Mouse (Mus musculus) embryo, embryonic 9.5 days (tissue): ENCODE measurements around the gene Mdfi.

ENCODE experiments used
- DNase-seq: peaks from one replicate; pipeline ENCODE4 v3.0.0-alpha.2; 2017; ENCODE audit errors: extremely low spot score

Mdfi gene

DNA sequence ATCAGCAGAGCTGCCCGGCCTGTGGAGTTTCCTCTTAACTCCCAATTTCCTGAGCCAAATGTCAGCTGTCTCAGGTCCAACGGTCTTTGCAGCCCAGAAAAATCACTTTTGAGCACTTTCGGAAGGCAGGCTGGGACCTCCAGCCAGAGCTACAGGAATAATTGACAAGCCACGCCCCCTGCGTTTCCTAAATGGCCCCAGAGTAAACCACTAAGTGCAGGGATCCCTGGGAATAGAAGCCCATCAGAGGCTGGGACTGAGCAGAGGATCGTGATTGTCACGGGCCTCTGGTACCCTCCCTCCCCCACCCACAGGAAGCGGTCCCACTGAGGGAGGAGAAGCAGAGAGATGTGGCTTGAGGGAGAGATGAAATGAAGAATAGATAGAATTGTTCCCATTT, 31.7 kb downstream of the Mdfi start:
- DNase-seq, result no peak

DNA sequence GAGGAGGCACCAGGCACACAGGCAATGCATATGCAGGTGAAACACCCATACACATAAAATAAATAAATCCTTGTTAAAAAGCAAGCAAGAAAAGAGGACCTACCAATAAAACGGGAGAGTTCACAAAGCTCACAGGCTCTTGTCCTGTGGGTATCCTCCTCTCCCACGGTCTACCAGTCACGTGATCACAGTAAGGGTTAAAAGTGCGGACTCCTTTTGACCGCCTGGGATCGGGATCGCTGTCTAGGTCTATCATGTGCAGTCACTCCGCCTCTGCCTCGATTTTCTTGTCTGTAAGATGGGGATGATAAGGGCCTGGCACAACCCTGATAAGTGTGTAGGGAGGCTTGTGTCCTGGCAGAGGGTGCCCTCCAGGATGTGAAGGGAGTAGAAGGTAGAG, 37.1 kb downstream of the Mdfi start:
- DNase-seq, result no peak

DNA sequence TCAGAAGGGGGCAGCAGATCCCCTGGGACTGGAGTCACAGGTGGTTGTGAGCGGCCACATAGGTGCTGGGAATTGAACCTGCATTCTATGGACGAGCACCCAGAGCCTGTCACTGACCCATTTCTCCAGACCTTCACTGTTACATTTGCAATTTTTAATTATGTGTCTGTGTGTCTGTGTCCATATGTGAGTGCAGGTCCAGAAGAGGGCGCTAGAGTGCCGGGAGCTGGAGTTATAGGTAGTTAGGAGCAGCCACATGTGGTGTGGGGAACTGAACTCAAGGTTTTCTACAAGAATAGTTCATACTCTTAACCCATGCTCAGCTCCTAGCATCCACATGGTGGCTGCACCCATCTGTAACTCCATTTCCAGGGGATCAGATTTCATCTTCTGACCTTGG, 37.5 kb downstream of the Mdfi start:
- DNase-seq, result no peak

DNA sequence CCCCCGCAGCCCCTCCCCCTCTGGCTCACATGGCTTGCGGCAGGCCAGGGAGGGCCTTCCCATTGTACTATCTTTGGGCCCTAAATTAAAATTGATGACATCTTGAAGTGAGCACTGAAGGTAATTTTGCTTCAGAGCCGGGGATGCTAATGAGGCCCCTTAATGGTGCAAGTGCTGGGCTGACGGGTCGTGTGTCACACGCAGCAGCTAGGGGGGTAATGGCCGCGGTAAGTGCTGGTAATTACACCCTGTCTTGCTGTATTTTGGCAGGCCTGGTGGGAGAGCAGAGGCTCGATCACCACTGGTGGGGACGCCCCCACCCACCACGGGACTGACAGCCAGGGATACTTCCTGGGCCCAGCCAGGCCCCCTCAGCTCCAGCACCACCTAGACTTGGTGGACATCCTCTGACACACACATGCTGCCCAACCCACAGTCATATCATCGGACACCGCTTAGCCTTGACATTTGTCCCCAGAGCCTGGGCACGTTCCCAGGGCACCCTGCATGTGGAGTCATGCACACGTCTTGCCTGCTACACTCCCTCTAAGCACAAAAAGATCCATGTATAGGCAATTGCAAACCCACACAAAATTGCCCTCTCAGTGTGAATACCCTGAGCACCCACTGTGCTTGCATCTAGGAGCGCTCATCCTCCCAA, 38.2 kb downstream of the Mdfi start:
- DNase-seq, result no peak

DNA sequence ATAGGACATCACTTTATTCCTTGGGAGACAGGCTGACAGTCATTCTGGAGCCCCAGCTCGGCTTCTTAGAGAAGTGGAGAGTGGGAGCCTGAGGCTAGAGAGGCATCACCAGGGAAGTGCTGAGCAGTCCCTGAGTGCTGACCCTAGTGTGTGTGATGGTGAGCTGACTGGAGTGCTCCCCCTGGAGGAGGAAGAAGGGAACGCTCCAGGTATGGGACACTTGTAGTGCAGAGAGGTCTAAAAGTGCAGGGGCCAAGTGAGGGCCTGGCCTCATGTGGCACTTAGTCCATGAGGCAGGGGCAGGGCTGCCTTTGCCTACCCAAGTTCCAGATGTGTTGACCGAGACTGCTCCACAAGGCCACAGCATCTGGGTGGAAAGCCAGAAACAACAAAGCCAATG, 39.0 kb downstream of the Mdfi start:
- peak; percentile 76 for DNase-seq

DNA sequence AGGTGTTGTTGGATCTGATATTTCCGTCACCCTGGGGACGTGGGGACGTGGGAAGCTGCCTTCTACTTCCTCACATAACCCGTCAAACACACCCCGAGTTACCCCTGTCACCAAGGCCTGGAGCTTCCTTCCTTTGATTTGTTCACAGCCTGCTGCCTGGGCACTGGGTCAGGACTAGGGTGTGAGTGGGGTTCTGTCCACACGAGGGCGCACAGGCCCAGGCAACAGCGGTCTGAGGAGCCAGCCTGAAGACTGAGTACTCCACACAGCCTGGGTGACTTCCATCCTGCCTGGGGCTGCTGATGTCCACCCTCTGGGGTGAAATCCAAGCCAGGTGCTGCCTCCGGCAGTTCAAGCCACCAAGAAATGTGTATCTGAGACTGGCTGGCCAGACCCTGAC, 41.1 kb downstream of the Mdfi start:
- peak; percentile 87 for DNase-seq

DNA sequence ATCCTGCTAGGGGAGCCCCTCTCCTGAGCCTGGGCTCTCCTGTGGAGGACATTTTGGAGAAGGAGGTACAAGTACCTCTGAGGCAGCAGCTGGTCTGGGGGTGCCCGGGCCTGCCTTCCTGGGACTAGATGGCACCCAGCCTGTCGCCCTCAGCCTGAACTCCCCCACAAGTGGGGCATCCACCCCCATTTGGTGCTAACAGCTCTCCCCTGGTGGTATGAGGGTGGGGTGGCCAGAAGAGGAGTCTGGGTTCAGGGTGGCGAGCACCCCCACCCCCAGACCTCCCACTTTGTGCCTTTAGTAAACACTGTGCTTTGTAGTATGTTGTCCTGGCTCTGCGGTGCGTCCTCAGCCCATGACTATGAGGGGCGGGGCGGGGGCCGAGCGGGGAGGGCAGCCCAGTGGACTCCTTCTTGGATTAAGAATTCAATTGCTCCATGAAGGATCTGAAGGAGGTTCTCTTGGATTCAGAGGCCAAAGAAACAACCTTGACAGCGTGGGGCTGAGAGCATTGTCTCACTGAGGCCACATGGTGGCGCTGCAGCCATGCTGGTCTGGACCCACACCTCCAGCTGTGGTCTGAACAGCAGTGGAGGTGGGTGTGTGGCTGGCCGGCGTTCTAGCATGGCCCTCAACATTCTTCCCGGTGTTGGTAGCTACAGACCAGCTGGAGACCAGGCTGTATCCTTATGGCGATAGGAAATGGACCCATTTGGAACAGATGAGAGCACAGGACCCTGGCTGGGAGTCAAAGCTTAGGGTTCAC, 42.2 kb downstream of the Mdfi start:
- peak; percentile 86 for DNase-seq

DNA sequence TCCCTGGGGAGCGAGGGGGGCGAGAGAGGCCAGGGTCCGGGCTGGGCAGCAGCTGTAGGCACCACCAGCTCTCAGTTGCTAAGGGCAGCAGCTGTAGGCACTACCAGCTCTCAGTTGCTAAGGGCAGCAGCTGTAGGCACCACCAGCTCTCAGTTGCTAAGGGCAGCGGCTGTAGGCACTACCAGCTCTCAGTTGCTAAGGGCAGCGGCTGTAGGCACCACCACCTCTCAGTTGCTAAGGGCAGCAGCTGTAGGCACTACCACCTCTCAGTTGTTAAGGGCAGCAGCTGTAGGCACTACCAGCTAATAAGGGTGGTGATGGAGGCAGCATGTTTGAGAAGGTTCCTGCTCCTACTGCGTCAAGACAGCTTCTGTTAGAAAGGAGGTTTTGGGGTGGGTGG, 45.5 kb downstream of the Mdfi start:
- no peak for DNase-seq

DNA sequence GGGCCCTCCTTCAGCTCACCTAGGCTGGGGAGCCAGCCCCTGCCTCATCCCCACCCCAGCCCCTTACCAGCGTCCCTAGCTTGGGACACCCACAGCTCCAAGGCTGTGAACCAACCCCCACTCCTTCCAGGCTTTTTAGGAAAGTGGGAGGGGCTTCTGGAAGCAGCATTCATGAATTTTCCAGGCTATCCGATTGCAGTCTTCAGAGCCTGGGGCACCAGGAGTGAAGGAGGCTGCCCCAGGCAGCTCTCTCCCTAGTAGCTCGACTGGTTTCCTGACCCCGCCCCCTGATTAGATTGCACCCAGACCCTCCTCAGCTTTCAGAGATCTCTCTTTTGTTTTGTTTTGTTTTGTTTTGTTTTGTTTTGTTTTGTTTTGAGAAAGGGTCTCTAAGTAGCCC, 46.2 kb downstream of the Mdfi start:
- DNase-seq, result no peak

DNA sequence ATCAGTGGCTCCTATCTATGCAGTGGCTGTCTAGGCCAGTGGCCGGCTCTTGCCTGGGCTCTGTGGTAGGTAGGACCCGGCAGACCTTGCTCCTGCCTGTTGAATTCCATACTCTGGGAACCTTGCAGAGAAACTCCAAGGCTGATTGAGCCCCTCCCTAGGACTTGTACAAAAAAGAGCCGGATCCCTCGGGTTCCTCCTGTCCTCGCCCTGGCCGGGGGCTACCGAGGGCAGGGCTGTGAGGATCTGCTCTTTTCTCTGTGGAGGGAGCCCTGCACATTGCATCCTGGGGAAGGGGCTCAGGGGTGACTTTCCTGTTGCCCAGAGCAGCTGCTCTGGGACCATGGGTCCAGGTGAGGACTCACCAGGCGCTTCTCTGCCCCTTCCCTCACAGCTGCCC, 46.9 kb downstream of the Mdfi start:
- no peak for DNase-seq

DNA sequence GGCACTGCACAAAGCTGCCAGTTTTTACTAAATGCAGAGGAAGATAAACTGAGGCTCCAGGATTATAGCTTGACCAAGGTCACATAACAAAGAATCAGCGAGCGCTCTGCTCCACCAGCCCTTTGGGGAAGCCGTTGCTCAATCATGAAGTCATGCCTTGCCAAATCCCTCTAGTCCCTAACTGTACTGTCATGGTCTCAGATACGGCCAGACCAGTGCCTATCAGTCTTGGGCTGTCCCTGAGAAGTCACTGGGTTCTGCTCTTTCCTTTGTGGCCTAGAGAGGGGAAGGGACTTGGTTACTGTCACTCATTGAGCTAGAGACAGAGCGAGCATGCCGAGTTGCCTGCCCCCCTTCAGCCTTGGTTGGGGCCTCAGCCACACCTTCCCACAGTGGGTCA, 50.1 kb downstream of the Mdfi start:
- DNase-seq, result no peak

DNA sequence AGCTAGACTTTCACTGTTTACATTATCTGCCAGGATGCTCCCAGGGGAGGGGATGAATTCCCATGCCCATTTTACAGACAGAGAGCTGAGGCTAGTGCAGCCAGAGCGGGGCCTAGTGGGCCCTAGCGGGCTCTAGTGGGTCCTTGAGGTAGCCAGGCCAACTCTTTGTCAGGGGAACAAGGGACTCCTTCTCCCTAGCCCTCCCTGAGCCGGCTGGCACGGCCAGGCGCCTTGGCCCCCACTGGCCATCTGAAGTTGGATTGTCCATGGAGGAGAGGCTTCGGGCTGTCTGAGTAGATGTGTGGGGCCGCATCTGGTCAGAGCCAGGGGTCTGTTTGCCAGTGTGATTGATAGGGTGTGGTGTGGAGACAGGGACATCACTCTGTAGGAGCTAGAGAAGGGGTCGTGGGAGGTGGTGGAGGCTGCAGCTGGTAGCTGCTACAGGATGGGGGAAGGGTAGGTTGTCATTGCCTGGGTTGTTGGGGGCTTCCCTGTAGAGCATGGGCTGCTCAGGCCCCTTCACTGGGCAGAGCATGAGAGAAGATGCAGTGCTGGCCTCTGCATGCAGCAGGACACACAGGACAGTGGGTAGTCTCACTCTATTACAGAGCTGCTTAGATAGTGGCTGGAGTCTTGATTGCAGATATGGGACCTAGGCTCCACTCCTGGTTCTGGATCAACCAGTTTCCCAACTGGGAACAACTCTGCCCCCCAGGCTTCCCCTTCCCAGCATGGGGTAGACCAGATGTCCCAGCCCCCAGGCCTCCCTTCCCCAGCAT, 50.9 kb downstream of the Mdfi start:
- no peak for DNase-seq

DNA sequence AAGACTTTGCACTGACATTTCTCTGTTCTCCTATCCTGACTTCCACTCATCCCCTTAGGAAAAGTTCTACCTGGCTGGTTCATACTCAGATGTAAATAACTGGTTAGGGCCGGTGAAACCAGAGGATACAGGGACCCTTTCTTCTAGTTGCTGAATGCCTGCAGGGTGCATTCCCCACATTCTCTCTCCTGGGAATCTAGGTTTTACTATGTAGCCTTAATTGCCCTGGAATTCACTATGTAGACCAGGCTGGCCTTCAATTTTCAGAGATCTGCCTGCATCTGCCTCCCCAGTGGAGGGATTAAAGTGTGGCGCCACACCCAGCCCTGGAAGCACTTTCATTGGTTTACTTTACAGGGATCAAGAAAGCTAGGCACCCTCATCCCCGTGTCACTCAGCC, 52.0 kb downstream of the Mdfi start:
- DNase-seq, result no peak

DNA sequence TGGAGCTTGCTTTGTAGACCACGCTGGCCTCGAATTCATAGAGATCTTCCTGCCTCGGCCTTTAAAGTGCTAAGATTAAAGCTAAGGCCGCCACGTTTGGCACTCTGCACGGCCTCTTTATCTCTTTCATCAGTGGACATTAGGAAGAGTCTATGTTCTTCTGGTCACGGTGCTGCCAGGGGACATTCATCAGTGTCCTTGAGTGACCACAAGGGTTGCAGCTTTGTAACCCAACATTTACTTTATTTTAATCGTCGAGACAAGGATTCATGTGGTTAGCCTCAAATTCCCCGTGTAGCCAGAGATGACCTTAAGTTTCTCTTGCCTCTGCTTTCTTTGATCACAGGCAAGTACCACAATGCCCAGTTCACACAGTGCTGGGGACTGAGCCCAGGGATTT, 54.0 kb downstream of the Mdfi start:
- DNase-seq, result no peak

DNA sequence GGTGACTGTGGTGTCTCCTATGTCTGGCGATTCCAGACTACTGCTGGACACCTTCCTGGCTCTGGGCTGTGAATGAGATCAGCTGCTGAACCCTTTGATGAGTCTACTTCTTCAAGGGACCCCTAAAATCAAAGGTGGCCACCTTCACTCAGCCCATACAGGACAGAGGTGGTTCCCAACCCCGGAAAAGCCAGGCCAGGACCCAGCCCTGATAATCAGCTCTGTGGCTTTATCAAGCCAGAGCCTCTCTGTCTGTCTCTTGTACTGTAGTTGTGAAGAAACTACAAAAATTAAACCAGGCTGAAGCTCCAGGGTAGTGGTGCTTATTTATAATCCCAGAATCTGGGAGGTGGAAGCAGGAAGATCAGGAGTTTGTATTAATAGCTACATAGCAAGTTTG, 57.4 kb downstream of the Mdfi start:
- DNase-seq, result no peak

DNA sequence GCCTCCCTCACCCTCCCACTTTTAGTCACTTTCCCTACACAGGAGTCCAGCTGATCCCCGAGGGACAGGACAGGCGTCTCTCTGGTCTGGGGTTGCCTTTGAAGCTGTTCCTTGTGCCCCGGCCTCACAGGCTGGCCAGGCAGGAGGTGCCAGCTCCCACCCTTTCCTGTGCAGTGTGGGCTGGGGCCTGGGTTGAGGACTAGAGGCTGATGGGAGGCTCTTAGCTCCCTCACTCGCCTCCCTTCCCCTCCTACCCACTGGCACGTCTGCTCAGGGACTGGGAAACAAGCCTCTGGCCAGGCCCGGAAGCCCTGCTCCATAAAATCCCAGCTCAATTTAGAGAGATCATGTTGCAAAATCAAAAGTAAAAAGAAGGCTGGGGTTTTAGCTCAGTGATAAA, 60.9 kb downstream of the Mdfi start:
- no peak for DNase-seq

DNA sequence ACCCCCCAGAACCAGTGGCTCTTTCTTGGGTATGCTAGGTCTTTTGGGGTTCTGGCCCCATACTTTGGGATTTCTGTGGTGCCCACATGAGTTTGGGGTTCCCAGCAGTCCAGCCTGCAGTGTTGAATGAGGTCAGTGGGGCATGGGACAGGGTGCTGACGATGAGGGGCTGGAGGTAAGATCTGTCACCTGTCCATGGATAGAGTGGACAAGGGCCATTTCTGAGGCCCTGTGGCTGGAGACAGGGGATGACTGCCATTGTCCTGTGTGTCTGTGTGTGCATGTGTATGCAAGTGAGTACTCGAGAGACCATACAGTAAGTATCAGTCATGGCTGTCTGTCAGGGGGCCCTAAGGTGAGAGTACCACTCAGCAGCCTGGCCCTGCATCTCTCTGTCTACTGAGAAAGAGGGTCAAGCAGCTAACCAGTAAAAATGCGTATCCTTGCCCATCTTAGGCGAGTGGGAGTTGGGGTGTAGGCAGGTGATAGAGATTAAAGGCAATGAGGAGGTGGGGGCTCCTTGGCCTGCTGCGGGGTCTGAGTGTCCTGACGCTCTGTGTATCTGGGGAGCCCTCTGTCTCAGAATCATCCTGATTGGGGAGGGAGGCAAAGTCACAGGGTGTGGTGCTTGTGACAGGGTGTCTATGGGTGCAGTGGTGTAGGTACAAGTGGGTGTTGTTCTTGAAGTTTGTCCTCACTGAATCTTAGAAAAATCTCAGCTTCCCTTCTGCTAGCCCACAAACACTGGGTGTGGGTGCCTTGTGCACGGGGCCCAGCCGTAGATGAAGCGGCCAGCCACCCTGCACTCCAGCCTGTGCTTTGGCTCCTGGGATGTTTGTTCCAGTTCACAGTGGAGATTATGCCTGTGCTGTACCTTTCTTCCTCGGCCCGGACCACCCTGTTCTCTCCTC, 64.8 kb downstream of the Mdfi start:
- no peak for DNase-seq

DNA sequence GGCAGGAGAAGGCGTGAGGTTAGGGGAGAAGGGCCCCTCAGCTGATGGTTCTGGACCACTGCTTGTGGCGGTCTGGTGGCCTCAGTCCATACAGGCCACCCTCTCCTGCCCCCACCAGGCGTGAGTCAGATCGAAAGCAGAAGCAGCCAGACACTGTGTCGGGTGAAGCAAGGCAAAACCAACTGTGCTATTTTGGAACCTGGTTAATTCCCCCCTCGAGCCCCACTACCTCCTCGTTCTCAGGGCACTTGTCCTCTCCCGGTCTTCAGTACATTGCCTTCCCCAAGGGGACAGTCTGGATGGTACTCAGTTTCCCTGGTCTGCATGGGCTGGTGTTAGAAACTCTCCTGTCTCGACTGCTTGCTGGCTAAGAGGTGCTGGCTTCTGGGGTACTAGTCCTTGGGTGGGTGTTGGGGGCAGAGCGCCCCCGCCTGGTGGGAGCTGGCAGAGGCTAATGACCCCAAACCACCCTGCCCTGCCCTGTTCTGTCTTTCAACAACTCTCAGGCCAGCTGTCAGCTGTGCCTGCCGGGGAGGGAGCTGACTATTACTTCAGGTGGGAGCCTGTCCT, 65.7 kb downstream of the Mdfi start:
- DNase-seq, result no peak

DNA sequence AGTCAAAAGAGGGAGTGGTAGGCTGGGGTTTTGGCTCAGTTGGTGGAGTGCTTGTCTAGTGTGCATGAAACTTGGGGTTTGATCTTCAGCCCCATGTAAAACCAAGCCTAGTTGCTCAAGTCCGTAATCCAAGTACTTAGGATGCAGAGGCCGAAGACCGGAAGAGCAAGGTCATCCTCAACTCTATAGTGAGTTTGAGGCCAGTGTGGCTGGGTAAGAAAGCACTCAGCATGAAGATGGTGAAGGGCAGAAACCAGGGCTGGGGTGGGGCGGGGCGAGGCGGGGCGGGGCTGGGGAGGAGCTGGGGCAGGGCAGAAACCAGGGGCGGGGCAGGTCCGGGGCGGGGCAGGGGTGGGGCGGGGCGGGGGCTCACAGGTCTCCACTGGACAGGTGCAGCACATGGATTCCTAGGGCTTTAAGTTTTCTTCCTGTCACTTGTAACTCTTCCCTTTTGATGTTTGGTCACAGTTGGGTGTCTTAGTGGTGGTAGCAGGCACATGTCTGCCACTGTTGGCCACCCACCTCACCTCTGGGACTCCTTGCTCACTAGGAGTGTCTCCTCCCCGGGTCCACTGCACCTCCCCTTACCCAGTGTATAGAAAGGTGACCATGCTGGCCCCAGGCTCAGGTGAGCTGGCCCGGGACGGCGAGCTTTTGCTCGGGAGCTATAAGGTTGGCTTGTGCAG, 66.9 kb downstream of the Mdfi start:
- no peak for DNase-seq

DNA sequence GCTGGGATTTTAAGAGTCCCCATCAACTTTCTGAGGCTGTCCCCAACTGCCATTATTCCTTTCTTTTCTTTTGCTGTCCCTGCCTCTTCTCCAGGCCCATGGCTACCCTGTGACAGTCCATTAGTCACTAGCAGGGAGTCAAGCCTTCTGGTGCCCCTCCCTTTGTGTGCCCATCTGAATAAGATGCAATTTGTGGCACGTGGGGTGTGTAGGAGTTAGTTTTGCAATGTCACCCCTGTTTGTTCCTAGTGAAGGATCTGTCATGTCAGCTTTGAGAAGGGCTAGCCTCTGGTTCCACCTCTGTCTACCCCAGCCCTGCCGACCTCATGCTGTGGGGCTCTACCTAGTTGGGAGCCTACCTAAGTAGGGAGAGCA, 67.4 kb downstream of the Mdfi start:
- DNase-seq, result no peak

DNA sequence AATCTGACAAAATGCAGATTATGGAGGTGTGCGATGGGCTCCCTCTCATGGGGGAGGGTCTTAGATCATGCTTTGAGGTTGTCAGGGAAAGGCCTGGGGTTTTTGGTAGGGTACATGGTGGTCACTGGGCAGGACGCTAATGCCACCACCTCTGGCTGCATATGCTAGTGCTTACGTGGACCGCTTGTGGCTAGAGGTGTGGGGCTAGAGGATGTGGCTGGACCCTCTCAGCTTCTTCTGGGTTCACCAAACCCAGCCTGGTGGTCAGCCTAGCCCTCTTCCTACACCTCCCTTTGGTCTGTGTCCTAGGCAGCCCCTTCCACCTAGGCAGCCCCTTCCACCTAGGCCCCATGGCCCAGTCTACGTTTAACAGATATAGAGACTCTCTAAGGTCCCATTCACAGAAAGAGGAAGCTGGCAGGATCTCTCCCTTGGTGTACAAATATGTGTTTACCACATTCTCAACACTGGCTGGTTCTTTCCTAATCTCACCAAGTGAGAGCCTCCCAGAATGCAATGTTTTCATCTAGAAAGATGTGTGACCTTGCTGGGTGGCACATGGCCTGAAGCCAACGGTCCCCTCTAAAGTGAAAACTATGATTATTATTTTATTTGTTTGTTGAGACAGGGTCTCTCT, 68.0 kb downstream of the Mdfi start:
- DNase-seq, result no peak
